Mouse (Mus musculus): ENCODE data around the gene B3galnt2. TPM values are rescaled to one million over a fixed set of nuclear protein-coding genes. Genes with fewer than 3 reads are reported as not detected.

Gene B3galnt2
- total RNA-seq, 2 experiments from 2014 or later: 12.3 to 15.1 TPM

DNA sequence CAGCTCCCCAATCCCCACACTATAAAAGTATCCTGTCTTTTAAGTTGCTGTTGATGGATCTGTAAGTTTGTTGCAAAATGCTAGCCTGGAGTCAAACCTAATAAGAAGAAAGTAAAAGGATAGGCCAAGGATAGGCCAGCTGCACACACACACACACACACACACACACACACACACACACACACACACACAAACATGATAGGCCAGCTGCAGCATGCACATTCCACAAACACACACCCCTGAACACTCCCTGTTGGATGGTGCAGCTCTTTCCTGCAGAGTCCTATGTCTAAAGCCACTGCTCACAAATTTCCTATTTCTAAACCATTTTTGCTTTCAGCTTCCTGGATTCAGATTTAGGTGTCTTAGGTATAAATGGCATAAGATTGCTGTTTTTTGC, 89.6 kb downstream of the B3galnt2 start:
- intact Hi-C loops (cut with DNase I): no loop called here
- no peak for DNase-seq (ENCODE audit: low spot score in 2 of 2)

DNA sequence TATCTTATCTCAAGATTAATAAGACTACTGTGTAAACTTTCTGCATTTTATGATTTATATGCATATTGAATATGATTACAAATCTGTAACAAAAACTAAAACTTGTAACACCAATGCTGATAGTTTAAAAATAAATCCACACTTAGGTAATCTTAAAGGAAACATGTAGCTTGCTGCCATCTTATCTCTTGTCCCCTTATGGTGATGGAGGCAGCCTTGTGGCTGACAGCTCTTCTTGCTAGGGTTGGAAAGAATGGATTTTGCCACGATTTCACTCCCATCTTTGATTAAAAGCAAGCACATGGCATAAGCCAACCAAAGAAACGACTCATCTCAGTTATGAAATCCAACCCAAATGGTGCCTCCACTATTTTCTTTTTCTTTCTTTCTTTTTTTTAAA, 90.3 kb downstream of the B3galnt2 start:
- intact Hi-C loops (cut with DNase I): no loop called here
- DNase-seq (ENCODE audit: low spot score in 2 of 2): no peak

Other genes starting within 250 kb of the B3galnt2 start
- 10 to 100 TPM; 44.3 to 56.6 TPM for gene Gng4, start 170.4 kb upstream of the B3galnt2 start, total RNA-seq (2021)
- gene Tbce, start 85.2 kb downstream of the B3galnt2 start, total RNA-seq (2021): 10 to 100 TPM; 55.6 to 91.8 TPM
- 10 to 100 TPM; 39.5 to 55.9 TPM for gene Arid4b, start 108.8 kb downstream of the B3galnt2 start, total RNA-seq (2021)
- gene Ggps1, start 109.0 kb downstream of the B3galnt2 start, total RNA-seq (2021): 10 to 100 TPM; 64.1 to 66.1 TPM